Mouse (Mus musculus): ENCODE data around the gene Galnt6. TPM values are rescaled to one million over a fixed set of nuclear protein-coding genes. Genes with fewer than 3 reads are reported as not detected.
"Not testable (repeated sequence)": the region's sequence is repeated elsewhere in the genome, so short reads cannot be mapped to it uniquely, and the experiment has no call there.

Galnt6 gene
- total and polyA plus RNA-seq, 2 experiments from 2014 or later = 0.34 to 0.37 TPM

- no peaks in the 10 kb centered on the region for H3K4me1 ChIP-seq (ENCODE audit: insufficient read depth, low read length)
- 0 out of 2 replicates have a peak, but pooled peaks cover 4% of the 10 kb centered on the region for H3K36me3 ChIP-seq (ENCODE audit: insufficient read depth, low read length)
- DNase-seq (ENCODE audit: low spot score) (no peak), ATAC-seq (no peak)
- no peak overlapping the region for H3K4me2 ChIP-seq (ENCODE audit: low read depth, low read length)
- no peak overlapping the region for H3K4me3 ChIP-seq (ENCODE audit: low read length)
- H3K9me3 ChIP-seq (ENCODE audit: low read length) = no peaks in the 10 kb centered on the region
- H3K27ac ChIP-seq = no peak overlapping the region
- WGBS = 96% methylated on average over 5 of the region's 5 CpGs
- no peak for TF ChIP-seq CTCF (IDR thresholded peaks at IDR 0.05; ENCODE audit: low read depth)
- H3K27me3 ChIP-seq (ENCODE audit: insufficient read depth, low read length) = no peaks in the 10 kb centered on the region
- H3K9ac ChIP-seq (replicated peaks; ENCODE audit: low read length) = no peak overlapping the region
Measured at GRCm38 (mm10) chr15:100770338-100770737, 41.2 kb upstream of the Galnt6 start.

GRCm38 (mm10) chr15:100769023-100769422 is 39.8 kb upstream of the Galnt6 start:
- 95% methylated on average over 4 of the region's 4 CpGs for WGBS
- not testable (repeated sequence) for H3K4me2 ChIP-seq (ENCODE audit: low read depth, low read length); ATAC-seq

GRCm38 (mm10) chr15:100767851-100768250 is 38.7 kb upstream of the Galnt6 start:
- Histone ChIP-seq H3K36me3 (ENCODE audit: insufficient read depth, low read length) (0 out of 2 replicates have a peak, but pooled peaks cover 4% of the 10 kb centered on the region), H3K27ac (no peak overlapping the region), H3K27me3 (ENCODE audit: insufficient read depth, low read length) (no peaks in the 10 kb centered on the region), H3K4me2 (ENCODE audit: low read depth, low read length) (no peak overlapping the region), H3K9ac (replicated peaks; ENCODE audit: low read length) (no peak overlapping the region), H3K4me3 (ENCODE audit: low read length) (no peak overlapping the region), H3K4me1 (ENCODE audit: insufficient read depth, low read length) (peaks cover 3% of the 10 kb centered on the region; the same call in 1 of the 2 replicates), H3K9me3 (ENCODE audit: low read length) (no peaks in the 10 kb centered on the region)
- no peak for ATAC-seq
- no peak for TF ChIP-seq CTCF (IDR thresholded peaks at IDR 0.05; ENCODE audit: low read depth)
- DNase-seq (ENCODE audit: low spot score) = no peak
- WGBS = 89% methylated on average over 13 of the region's 13 CpGs

More at GRCm38 (mm10) chr15:100769023-100769422, 39.8 kb upstream of the Galnt6 start:
- not testable (repeated sequence) for H3K27ac ChIP-seq; H3K4me3 ChIP-seq (ENCODE audit: low read length); H3K9me3 ChIP-seq (ENCODE audit: low read length); H3K27me3 ChIP-seq (ENCODE audit: insufficient read depth, low read length); H3K9ac ChIP-seq (replicated peaks; ENCODE audit: low read length); H3K4me1 ChIP-seq (ENCODE audit: insufficient read depth, low read length); DNase-seq (ENCODE audit: low spot score); H3K36me3 ChIP-seq (ENCODE audit: insufficient read depth, low read length)

- no peak for ATAC-seq
- WGBS = 75% methylated on average over 9 of the region's 9 CpGs
- Histone ChIP-seq H3K4me2 (ENCODE audit: low read depth, low read length) (no peak overlapping the region), H3K9me3 (ENCODE audit: low read length) (no peaks in the 10 kb centered on the region), H3K9ac (replicated peaks; ENCODE audit: low read length) (no peak overlapping the region), H3K4me3 (ENCODE audit: low read length) (no peak overlapping the region), H3K4me1 (ENCODE audit: insufficient read depth, low read length) (peaks cover 3% of the 10 kb centered on the region; the same call in 1 of the 2 replicates), H3K36me3 (ENCODE audit: insufficient read depth, low read length) (0 out of 2 replicates have a peak, but pooled peaks cover 4% of the 10 kb centered on the region), H3K27ac (no peak overlapping the region), H3K27me3 (ENCODE audit: insufficient read depth, low read length) (no peaks in the 10 kb centered on the region)
- no peak for TF ChIP-seq CTCF (IDR thresholded peaks at IDR 0.05; ENCODE audit: low read depth)
- DNase-seq (ENCODE audit: low spot score) = no peak
Measured at GRCm38 (mm10) chr15:100766826-100767225, 37.6 kb upstream of the Galnt6 start.

- WGBS = 89% methylated on average over 16 of the region's 16 CpGs
- no peak overlapping the region for H3K4me2 ChIP-seq (ENCODE audit: low read depth, low read length)
- no peak overlapping the region for H3K4me3 ChIP-seq (ENCODE audit: low read length)
- no peak for DNase-seq (ENCODE audit: low spot score)
- H3K9me3 ChIP-seq (ENCODE audit: low read length) = no peaks in the 10 kb centered on the region
- H3K27me3 ChIP-seq (ENCODE audit: insufficient read depth, low read length) = no peaks in the 10 kb centered on the region
- TF ChIP-seq CTCF (IDR thresholded peaks at IDR 0.05; ENCODE audit: low read depth) = no peak
- peaks cover 7% of the 10 kb centered on the region; the same call in 1 of the 2 replicates for H3K4me1 ChIP-seq (ENCODE audit: insufficient read depth, low read length)
- no peak overlapping the region for H3K9ac ChIP-seq (replicated peaks; ENCODE audit: low read length)
- H3K36me3 ChIP-seq (ENCODE audit: insufficient read depth, low read length) = 0 out of 2 replicates have a peak, but pooled peaks cover 4% of the 10 kb centered on the region
- no peak overlapping the region for H3K27ac ChIP-seq
- ATAC-seq = no peak
Measured at GRCm38 (mm10) chr15:100764163-100764951, 35.2 kb upstream of the Galnt6 start.

- no peaks in the 10 kb centered on the region for H3K9me3 ChIP-seq (ENCODE audit: low read length)
- peak overlapping the region; percentile 78 for H3K9ac ChIP-seq (replicated peaks; ENCODE audit: low read length)
- H3K27ac ChIP-seq = peak overlapping the region; percentile 92; the same call in 1 of the 2 replicates
- H3K4me1 ChIP-seq (ENCODE audit: insufficient read depth, low read length) = peaks cover 7% of the 10 kb centered on the region; the same call in 1 of the 2 replicates
- H3K36me3 ChIP-seq (ENCODE audit: insufficient read depth, low read length) = no peaks in the 10 kb centered on the region
- H3K4me2 ChIP-seq (ENCODE audit: low read depth, low read length) = peak overlapping the region; percentile 78
- no peak for TF ChIP-seq CTCF (IDR thresholded peaks at IDR 0.05; ENCODE audit: low read depth)
- ATAC-seq = no peak
- H3K4me3 ChIP-seq (ENCODE audit: low read length) = peak overlapping the region; percentile 75
- WGBS = 26% methylated on average over 8 of the region's 8 CpGs
- H3K27me3 ChIP-seq (ENCODE audit: insufficient read depth, low read length) = no peaks in the 10 kb centered on the region
- DNase-seq (ENCODE audit: low spot score) = peak; percentile 17
Measured at GRCm38 (mm10) chr15:100762649-100763048, 33.5 kb upstream of the Galnt6 start.

Data from hindbrain, postnatal 0 days (tissue).